Mouse (Mus musculus): ENCODE measurements at regions not wholly inside any gene's neighbourhood (a gene's known extent, or its start where the extent isn't known, plus 50 kb on each side); places are given as distances from the start of the nearest gene placed in this dataset.

DNA sequence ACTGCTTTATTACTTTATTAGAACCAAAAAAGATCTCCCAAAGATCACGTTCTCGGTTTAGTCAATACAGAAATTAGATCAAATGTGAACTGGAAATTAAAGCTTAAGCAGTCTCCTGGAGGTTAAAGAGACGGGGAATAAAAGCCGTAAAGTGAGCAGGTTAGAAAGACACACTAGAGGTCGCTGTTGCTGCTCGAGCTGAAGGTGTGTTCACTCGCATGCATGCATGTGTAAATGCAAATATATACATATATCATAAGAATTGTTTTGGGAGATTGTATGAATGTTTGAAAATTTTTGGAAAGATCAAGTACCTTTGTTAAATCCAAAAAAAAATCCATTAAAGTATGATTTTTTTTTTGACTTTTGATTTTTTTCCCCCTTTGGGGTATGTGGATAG is 101.3 kb downstream of the Etaa1 start:
- 47% methylated on average over 7 of the region's 7 CpGs for WGBS
- no peak for ATAC-seq (ENCODE audit: insufficient number of reproducible peaks, insufficient read depth, low FRiP score, low read depth)
- Histone ChIP-seq H3K4me1 (ENCODE audit: control insufficient read depth in 2 of 2, insufficient read depth in 2 of 2, low read length in 2 of 2) (peaks cover 0 to 3% of the 10 kb centered on the region in 2 experiments; a peak in 1 of 4 replicates), H3K4me2 (ENCODE audit: low read length) (no peak overlapping the region), H3K4me3 (ENCODE audit: control insufficient read depth in 1 of 2, insufficient read depth in 1 of 2, low read depth in 1 of 2, low read length in 2 of 2) (no peak overlapping the region), H3K27me3 (ENCODE audit: control insufficient read depth, insufficient read depth, low read length) (no peaks in the 10 kb centered on the region), H3K9ac (ENCODE audit: low read length) (no peak overlapping the region), H3K27ac (replicated peaks in 1 of 2; ENCODE audit: control insufficient read depth in 1 of 2, insufficient read depth in 1 of 2, low read depth in 2 of 2, low read length in 2 of 2) (no peak overlapping the region), H3K36me3 (ENCODE audit: control insufficient read depth, insufficient read depth, low read length) (no peaks in the 10 kb centered on the region), H3K9me3 (ENCODE audit: control insufficient read depth, low read length) (no peaks in the 10 kb centered on the region)

DNA sequence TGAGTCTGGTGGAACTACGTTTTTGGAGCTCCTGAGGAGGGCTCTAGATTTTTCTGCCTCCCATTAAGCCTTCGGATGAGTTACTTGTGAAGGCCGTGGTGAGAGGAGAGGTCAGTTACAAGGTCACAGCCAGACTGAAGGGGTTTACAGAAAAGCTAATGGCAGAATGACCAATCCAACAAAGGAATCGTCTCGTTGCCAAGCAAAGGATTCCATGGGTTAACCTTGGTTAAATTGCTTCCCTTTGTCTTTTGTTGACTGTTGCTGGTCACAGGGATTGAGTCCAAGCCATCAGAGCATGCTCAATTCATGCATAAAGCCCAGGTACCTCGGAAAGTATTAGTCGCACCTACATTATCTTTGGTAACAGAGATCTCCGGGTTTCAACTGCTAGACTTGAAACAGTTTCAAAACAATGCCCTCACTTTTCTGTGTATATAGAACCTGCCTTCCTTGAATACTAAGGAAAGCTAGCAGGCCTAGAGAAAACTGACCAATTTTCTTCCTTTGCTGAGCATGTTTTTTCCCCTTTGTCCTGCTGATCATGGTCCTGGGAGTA is 100.3 kb downstream of the Etaa1 start:
- Histone ChIP-seq H3K4me3 (ENCODE audit: control insufficient read depth in 1 of 2, insufficient read depth in 1 of 2, low read depth in 1 of 2, low read length in 2 of 2) (no peak overlapping the region), H3K9me3 (ENCODE audit: control insufficient read depth, low read length) (no peaks in the 10 kb centered on the region), H3K27me3 (ENCODE audit: control insufficient read depth, insufficient read depth, low read length) (no peaks in the 10 kb centered on the region), H3K4me1 (ENCODE audit: control insufficient read depth in 2 of 2, insufficient read depth in 2 of 2, low read length in 2 of 2) (peaks cover 0 to 3% of the 10 kb centered on the region in 2 experiments; a peak in 1 of 4 replicates), H3K4me2 (ENCODE audit: low read length) (no peak overlapping the region), H3K27ac (replicated peaks in 1 of 2; ENCODE audit: control insufficient read depth in 1 of 2, insufficient read depth in 1 of 2, low read depth in 2 of 2, low read length in 2 of 2) (no peak overlapping the region), H3K9ac (ENCODE audit: low read length) (no peak overlapping the region), H3K36me3 (ENCODE audit: control insufficient read depth, insufficient read depth, low read length) (no peaks in the 10 kb centered on the region)
- 77% methylated on average over 8 of the region's 8 CpGs for WGBS
- no peak for ATAC-seq (ENCODE audit: insufficient number of reproducible peaks, insufficient read depth, low FRiP score, low read depth)

DNA sequence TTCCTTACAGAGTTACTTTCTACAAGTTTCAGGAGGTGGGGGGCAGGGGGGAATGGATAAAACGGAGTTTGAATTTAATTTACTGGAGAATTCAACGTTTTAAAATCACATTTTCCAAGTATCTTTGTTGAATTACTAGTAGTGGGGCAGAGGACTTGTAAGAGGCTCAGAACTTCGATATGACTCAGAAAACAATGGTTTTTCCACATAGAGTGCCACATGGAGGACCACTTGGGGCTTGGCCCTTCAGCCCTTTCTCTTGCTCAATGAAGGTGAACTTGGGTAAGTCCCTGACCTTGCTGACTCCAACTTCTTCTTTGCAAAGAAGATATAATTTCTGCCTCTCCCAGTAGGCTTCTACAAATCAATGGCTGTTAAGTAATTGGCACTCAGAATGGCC is 99.8 kb downstream of the Etaa1 start:
- H3K27ac ChIP-seq (replicated peaks in 1 of 2; ENCODE audit: control insufficient read depth in 1 of 2, insufficient read depth in 1 of 2, low read depth in 2 of 2, low read length in 2 of 2) = no peak overlapping the region
- H3K4me1 ChIP-seq (ENCODE audit: control insufficient read depth in 2 of 2, insufficient read depth in 2 of 2, low read length in 2 of 2) = peaks cover 0 to 3% of the 10 kb centered on the region in 2 experiments; a peak in 1 of 4 replicates
- no peaks in the 10 kb centered on the region for H3K36me3 ChIP-seq (ENCODE audit: control insufficient read depth, insufficient read depth, low read length)
- H3K9ac ChIP-seq (ENCODE audit: low read length) = no peak overlapping the region
- H3K9me3 ChIP-seq (ENCODE audit: control insufficient read depth, low read length) = no peaks in the 10 kb centered on the region
- H3K4me3 ChIP-seq (ENCODE audit: control insufficient read depth in 1 of 2, insufficient read depth in 1 of 2, low read depth in 1 of 2, low read length in 2 of 2) = no peak overlapping the region
- no peak overlapping the region for H3K4me2 ChIP-seq (ENCODE audit: low read length)
- H3K27me3 ChIP-seq (ENCODE audit: control insufficient read depth, insufficient read depth, low read length) = no peaks in the 10 kb centered on the region
- ATAC-seq (ENCODE audit: insufficient number of reproducible peaks, insufficient read depth, low FRiP score, low read depth) = no peak
- WGBS = 71% methylated on average over 3 of the region's 3 CpGs

- ATAC-seq (ENCODE audit: insufficient number of reproducible peaks, insufficient read depth, low FRiP score, low read depth) = no peak
- peak overlapping the region in 1 of 2 experiments; percentile 25; a peak in 1 of 4 replicates for H3K27ac ChIP-seq (replicated peaks in 1 of 2; ENCODE audit: control insufficient read depth in 1 of 2, insufficient read depth in 1 of 2, low read depth in 2 of 2, low read length in 2 of 2)
Measured at GRCm38 (mm10) chr11:17859364-17860131, 94.1 kb downstream of the Etaa1 start.

DNA sequence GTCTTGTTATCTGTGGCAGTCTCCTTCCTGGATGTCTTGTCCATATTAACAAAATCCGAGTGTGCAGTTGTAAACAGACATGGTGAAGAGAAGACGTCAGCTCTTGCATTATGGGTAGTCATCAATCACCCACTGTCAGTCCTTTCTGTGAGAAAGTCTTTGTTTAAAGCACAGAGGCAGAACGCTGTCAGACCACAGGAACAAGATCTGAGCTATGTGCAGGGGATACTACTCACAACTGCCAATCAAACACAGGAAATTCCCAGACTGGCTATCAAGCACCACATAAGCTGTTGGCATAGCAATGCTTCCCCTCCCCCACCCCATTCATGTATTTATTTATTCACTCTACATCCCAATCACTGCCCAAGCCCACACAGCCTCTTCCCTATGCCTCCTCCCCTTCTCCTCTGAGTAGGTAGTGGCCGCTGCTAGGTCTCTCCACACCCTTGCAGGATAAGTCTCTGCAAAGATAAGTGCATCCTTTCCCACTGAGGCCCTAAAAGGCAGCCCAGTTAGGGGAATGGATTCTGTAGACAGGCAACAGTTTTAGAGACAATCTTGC is 88.8 kb downstream of the Etaa1 start:
- no peaks in the 10 kb centered on the region for H3K9me3 ChIP-seq (ENCODE audit: control insufficient read depth, low read length)
- 13% methylated on average over 4 of the region's 4 CpGs for WGBS
- no peak overlapping the region for H3K4me2 ChIP-seq (ENCODE audit: low read length)
- peaks cover 3 to 7% of the 10 kb centered on the region in 2 experiments for H3K4me1 ChIP-seq (ENCODE audit: control insufficient read depth in 2 of 2, insufficient read depth in 2 of 2, low read length in 2 of 2)
- no peak; the same call in 1 of the 2 replicates for ATAC-seq (ENCODE audit: insufficient number of reproducible peaks, insufficient read depth, low FRiP score, low read depth)
- H3K27ac ChIP-seq (replicated peaks in 1 of 2; ENCODE audit: control insufficient read depth in 1 of 2, insufficient read depth in 1 of 2, low read depth in 2 of 2, low read length in 2 of 2) = no peak overlapping the region
- H3K9ac ChIP-seq (ENCODE audit: low read length) = no peak overlapping the region
- H3K4me3 ChIP-seq (ENCODE audit: control insufficient read depth in 1 of 2, insufficient read depth in 1 of 2, low read depth in 1 of 2, low read length in 2 of 2) = no peak overlapping the region
- H3K36me3 ChIP-seq (ENCODE audit: control insufficient read depth, insufficient read depth, low read length) = no peaks in the 10 kb centered on the region
- no peaks in the 10 kb centered on the region for H3K27me3 ChIP-seq (ENCODE audit: control insufficient read depth, insufficient read depth, low read length)

More at GRCm38 (mm10) chr11:17859364-17860131, 94.1 kb downstream of the Etaa1 start:
- Histone ChIP-seq H3K27me3 (ENCODE audit: control insufficient read depth, insufficient read depth, low read length) (no peaks in the 10 kb centered on the region), H3K36me3 (ENCODE audit: control insufficient read depth, insufficient read depth, low read length) (no peaks in the 10 kb centered on the region), H3K9me3 (ENCODE audit: control insufficient read depth, low read length) (no peaks in the 10 kb centered on the region), H3K4me1 (ENCODE audit: control insufficient read depth in 2 of 2, insufficient read depth in 2 of 2, low read length in 2 of 2) (peaks cover 5 to 8% of the 10 kb centered on the region in 2 experiments; a peak in 2 of 4 replicates), H3K4me2 (ENCODE audit: low read length) (peak overlapping the region; percentile 2; the same call in 1 of the 2 replicates), H3K4me3 (ENCODE audit: control insufficient read depth in 1 of 2, insufficient read depth in 1 of 2, low read depth in 1 of 2, low read length in 2 of 2) (no peak overlapping the region), H3K9ac (ENCODE audit: low read length) (no peak overlapping the region)
- 18% methylated on average over 9 of the region's 9 CpGs for WGBS

DNA sequence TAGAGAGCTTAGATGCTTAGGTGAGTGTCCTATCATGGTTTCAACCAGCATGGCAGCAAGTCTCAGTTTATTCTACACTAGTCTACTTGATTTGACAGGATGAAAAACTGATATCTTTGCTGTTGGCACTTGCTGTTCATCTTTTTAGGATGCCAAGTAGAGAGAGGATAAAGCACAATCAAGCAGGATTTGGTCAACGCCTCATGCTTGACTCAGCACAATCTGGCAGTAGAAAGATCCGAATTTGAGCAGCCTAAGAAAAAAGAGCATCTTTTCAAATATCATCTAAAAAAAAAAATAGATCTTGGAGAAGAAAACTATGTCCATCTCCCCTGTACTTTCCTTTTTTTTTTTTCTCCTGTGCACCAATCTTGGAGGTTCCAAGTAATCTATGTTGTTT is 83.0 kb downstream of the Etaa1 start:
- Histone ChIP-seq H3K27me3 (ENCODE audit: control insufficient read depth, insufficient read depth, low read length) (no peaks in the 10 kb centered on the region), H3K4me1 (ENCODE audit: control insufficient read depth in 2 of 2, insufficient read depth in 2 of 2, low read length in 2 of 2) (no peaks in the 10 kb centered on the region), H3K4me3 (ENCODE audit: control insufficient read depth in 1 of 2, insufficient read depth in 1 of 2, low read depth in 1 of 2, low read length in 2 of 2) (no peak overlapping the region), H3K36me3 (ENCODE audit: control insufficient read depth, insufficient read depth, low read length) (no peaks in the 10 kb centered on the region), H3K9ac (ENCODE audit: low read length) (no peak overlapping the region), H3K9me3 (ENCODE audit: control insufficient read depth, low read length) (no peaks in the 10 kb centered on the region), H3K4me2 (ENCODE audit: low read length) (no peak overlapping the region), H3K27ac (replicated peaks in 1 of 2; ENCODE audit: control insufficient read depth in 1 of 2, insufficient read depth in 1 of 2, low read depth in 2 of 2, low read length in 2 of 2) (no peak overlapping the region)
- WGBS = 72% methylated on average over 2 of the region's 2 CpGs
- ATAC-seq (ENCODE audit: insufficient number of reproducible peaks, insufficient read depth, low FRiP score, low read depth) = no peak

GRCm38 (mm10) chr11:17871920-17872319 is 81.8 kb downstream of the Etaa1 start:
- no peak overlapping the region for H3K27ac ChIP-seq (replicated peaks in 1 of 2; ENCODE audit: control insufficient read depth in 1 of 2, insufficient read depth in 1 of 2, low read depth in 2 of 2, low read length in 2 of 2)
- H3K4me1 ChIP-seq (ENCODE audit: control insufficient read depth in 2 of 2, insufficient read depth in 2 of 2, low read length in 2 of 2) = no peaks in the 10 kb centered on the region
- ATAC-seq (ENCODE audit: insufficient number of reproducible peaks, insufficient read depth, low FRiP score, low read depth) = no peak
- H3K27me3 ChIP-seq (ENCODE audit: control insufficient read depth, insufficient read depth, low read length) = no peaks in the 10 kb centered on the region
- no peak overlapping the region for H3K4me2 ChIP-seq (ENCODE audit: low read length)
- no peak overlapping the region for H3K4me3 ChIP-seq (ENCODE audit: control insufficient read depth in 1 of 2, insufficient read depth in 1 of 2, low read depth in 1 of 2, low read length in 2 of 2)
- H3K9me3 ChIP-seq (ENCODE audit: control insufficient read depth, low read length) = no peaks in the 10 kb centered on the region
- no peaks in the 10 kb centered on the region for H3K36me3 ChIP-seq (ENCODE audit: control insufficient read depth, insufficient read depth, low read length)
- H3K9ac ChIP-seq (ENCODE audit: low read length) = no peak overlapping the region
- WGBS = 78% methylated on average over 7 of the region's 7 CpGs

Measured in heart, embryonic 14.5 days (tissue).